Mouse (Mus musculus) forebrain, postnatal 0 days (tissue): ENCODE measurements around the gene Gm4353. TPM values are rescaled to one million over a fixed set of nuclear protein-coding genes. Genes with fewer than 3 reads are reported as not detected.
A peak's percentile ranks its signal among the peaks of the same experiment; 100 is the strongest.
"Not testable (repeated sequence)": the region's sequence is repeated elsewhere in the genome, so short reads cannot be mapped to it uniquely, and the experiment has no call there.

Source experiments
- ATAC-seq: fragments of 200-750 bp; cut with Nextera tagmentation; 2 replicates; pipeline ENCODE4 v1.8.0; 2017; ENCODE audit warnings: mild to moderate bottlenecking, moderate library complexity
- DNase-seq: peaks from one replicate; pipeline ENCODE4 v3.0.0-alpha.2; 2015
- H3K27ac ChIP-seq: fragments of 300-500 bp; sonication (generic); 2 replicates; pipeline ENCODE4 v1.5.1; 2014; ENCODE audit warnings: low read depth, mild to moderate bottlenecking, antibody characterized with exemption, low read length, moderate library complexity, mixed read lengths
- H3K27me3 ChIP-seq: fragments of 300-500 bp; sonication (generic); 2 replicates; pipeline ENCODE4 v1.6.1; 2014; ENCODE audit warnings: mild to moderate bottlenecking, low read length, mixed read lengths; ENCODE audit not compliant: insufficient read depth
- H3K36me3 ChIP-seq: fragments of 300-500 bp; sonication (generic); 2 replicates; pipeline ENCODE4 v1.6.1; 2014; ENCODE audit warnings: mild to moderate bottlenecking, moderate library complexity; ENCODE audit not compliant: insufficient read depth
- H3K4me1 ChIP-seq: fragments of 300-500 bp; sonication (generic); 2 replicates; pipeline ENCODE4 v1.6.1; 2014; ENCODE audit warnings: antibody characterized with exemption; ENCODE audit not compliant: insufficient read depth
- H3K4me2 ChIP-seq: fragments of 300-500 bp; sonication (generic); 2 replicates; pipeline ENCODE4 v1.6.1; 2014; ENCODE audit warnings: low read depth, mild to moderate bottlenecking, moderate library complexity
- H3K4me3 ChIP-seq: fragments of 300-500 bp; sonication (generic); 2 replicates; pipeline ENCODE4 v1.5.1; 2014; ENCODE audit warnings: low read depth, low read length, mixed read lengths
- H3K9ac ChIP-seq: fragments of 300-500 bp; sonication (generic); 2 replicates; pipeline ENCODE4 v1.6.1; 2014; ENCODE audit warnings: mild to moderate bottlenecking
- H3K9me3 ChIP-seq: fragments of 300-500 bp; sonication (generic); 2 replicates; pipeline ENCODE4 v1.6.1; 2016; ENCODE audit warnings: low read length
- CTCF ChIP-seq: sonication (generic); IDR thresholded peaks from 2 replicates; pipeline ENCODE4 v1.5.1; 2016; ENCODE audit warnings: antibody characterized with exemption, control low read depth, low read depth
- WGBS: fragments of 180-500 bp; shearing (Covaris S2); extraction: QIAGEN DNeasy Blood & Tissue Kit; methylation state at CpG from one replicate; pipeline ENCODE4 v1.1.7; 2014; 5-methylcytosine and 5-hydroxymethylcytosine counted together
- polyA plus RNA-seq: library from polyadenylated mRNA; unstranded; fragments of >200 nt; fragmentation: Nextera tagmentation; extraction: Ambion mirVana; gene quantifications from 2 replicates; pipeline ENCODE4 v1.2.1, GENCODE M21; 2015
- total RNA-seq: library from RNA; depleted of rRNA; stranded (reverse); fragments of >200 nt; gene quantifications from 2 replicates; pipeline ENCODE4 v1.2.3, GENCODE M21; 2014; rRNA removed

Gene Gm4353
- total RNA-seq (0.76 and 0.92 TPM in 2 replicates), polyA plus RNA-seq (0.31 and 0.53 TPM in 2 replicates)

DNA sequence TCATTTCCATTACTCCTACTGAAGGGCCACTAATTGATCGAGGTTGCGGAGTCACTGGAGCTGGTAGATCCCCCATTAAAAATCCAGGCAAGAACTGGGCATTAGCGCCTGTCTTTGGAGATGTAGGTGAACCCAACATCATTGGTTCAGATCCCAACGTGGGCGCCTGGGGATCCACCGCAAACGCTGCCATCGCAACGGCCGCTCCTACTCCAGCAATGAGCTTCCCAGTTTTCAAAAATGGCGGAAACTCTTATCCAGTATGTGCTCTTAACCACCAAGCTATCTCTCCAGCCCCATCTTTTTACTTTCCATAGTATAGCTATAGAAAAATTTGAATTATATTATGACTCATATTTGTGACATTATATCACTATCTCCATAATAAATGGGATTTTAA is at the start of gene Gm4353:
Gene Gm4353 (minus strand): TSS at position 270 of the 400 bp plus-strand sequence.
- H3K27me3 ChIP-seq, H3K4me2 ChIP-seq, H3K4me3 ChIP-seq, DNase-seq, H3K9me3 ChIP-seq, H3K9ac ChIP-seq, H3K4me1 ChIP-seq, H3K27ac ChIP-seq, ATAC-seq, H3K36me3 ChIP-seq: not testable (repeated sequence)
- 98% methylated on average over 11 of the region's 11 CpGs for WGBS

DNA sequence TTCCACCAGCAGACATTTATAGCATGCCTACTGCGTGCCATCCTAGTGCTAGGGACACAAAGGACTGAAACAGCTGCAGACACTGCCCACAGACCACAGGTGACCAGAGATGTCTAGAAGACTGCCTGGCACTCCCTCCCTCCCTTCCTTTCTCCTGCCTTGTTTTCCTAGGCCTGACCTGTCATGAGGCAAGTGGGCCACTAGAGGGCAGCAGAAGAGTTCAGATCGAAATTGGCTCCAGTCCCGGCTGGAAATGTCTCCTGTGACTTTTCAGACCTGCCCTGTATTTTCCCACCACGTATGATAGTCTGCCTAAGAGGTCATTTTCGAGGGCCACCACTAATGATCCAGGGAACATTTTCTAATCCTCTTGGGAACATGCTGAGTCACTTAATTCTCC is 47.6 kb upstream of the Gm4353 start:
- ATAC-seq: peak; percentile 60
- no peaks in the 10 kb centered on the region for H3K9me3 ChIP-seq
- H3K27me3 ChIP-seq: no peaks in the 10 kb centered on the region
- H3K4me2 ChIP-seq: no peak overlapping the region
- 3% methylated on average over 5 of the region's 5 CpGs for WGBS
- H3K36me3 ChIP-seq: no peaks in the 10 kb centered on the region
- peak; percentile 89 for DNase-seq
- peak overlapping the region; percentile 51; the same call in 1 of the 2 replicates for H3K27ac ChIP-seq
- peak overlapping the region; percentile 34 for H3K9ac ChIP-seq
- no peak overlapping the region for H3K4me3 ChIP-seq
- TF ChIP-seq CTCF: peak; percentile 96
- peaks cover 5% of the 10 kb centered on the region for H3K4me1 ChIP-seq

DNA sequence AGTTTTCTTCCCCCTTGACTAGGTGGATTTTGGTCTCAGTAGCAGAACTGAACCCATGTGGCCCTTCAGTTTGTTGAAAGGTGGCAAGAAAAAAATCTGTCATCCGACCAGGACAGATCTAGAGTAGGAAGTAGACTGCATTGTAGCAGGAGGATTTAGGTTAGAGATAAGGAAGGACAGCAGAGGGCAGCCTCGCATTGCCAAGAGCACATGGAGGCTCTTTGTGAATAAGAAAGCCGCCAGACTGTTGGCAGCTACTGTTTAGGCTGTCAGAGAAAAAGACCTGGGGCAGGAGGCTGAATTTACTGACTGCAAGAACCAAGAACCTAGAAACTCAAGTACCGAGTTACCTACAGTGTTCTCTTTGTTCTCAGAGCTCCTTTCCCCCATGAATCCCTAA is 47.0 kb upstream of the Gm4353 start:
- no peaks in the 10 kb centered on the region for H3K27me3 ChIP-seq
- ATAC-seq: peak; percentile 70

DNA sequence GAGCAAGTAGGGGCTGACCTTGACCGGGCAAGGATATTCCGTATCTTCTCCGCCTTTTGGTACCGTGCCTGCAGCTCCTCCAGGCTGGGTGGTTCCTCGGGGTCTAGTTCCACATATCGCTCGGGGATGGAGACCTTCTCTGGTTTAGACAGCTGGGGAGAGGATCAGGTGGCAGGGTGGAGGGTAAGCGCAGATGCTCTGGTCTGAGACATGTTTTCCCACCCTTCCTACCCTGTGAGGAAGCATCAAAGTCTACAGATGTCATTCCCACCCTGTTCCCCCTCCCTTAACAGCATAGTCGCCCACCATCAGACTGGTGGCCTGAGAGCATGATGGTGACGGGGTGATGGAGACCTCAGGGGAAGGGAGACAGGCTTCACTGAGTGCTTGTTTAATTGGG is 44.9 kb upstream of the Gm4353 start:
- H3K36me3 ChIP-seq: no peaks in the 10 kb centered on the region
- no peak for TF ChIP-seq CTCF
- 90% methylated on average over 10 of the region's 10 CpGs for WGBS

More for the DNA sequence above, 47.0 kb upstream of the Gm4353 start:
- no peak overlapping the region for H3K4me3 ChIP-seq
- peak; percentile 73 for DNase-seq
- 13% methylated on average over 4 of the region's 4 CpGs for WGBS
- TF ChIP-seq CTCF: peak; percentile 61
- peak overlapping the region; percentile 34 for H3K9ac ChIP-seq
- H3K36me3 ChIP-seq: no peaks in the 10 kb centered on the region
- no peaks in the 10 kb centered on the region for H3K9me3 ChIP-seq
- peaks cover 5% of the 10 kb centered on the region for H3K4me1 ChIP-seq
- H3K4me2 ChIP-seq: no peak overlapping the region
- peak overlapping the region; percentile 51; the same call in 1 of the 2 replicates for H3K27ac ChIP-seq

DNA sequence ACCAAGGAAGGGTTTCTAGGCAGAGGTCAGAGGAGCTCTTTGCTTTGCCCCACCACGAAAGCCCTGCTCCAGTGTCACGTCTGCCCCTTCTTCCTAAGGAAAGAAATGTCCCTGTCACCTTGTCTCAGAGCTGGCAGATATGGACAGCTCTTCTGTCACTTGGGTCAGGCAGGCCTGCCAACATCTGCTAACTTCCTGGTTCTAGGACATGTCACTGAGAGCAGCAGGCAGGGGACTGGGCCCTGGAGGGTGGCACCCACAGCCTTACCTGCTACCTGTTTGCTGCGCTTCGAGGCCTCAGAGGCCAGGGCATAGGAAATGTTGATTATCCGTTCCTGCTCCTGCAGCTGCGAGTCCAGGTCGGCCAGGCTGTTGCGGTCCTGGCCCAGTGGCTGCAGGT is 43.9 kb upstream of the Gm4353 start:
- 92% methylated on average over 8 of the region's 8 CpGs for WGBS
- no peak for TF ChIP-seq CTCF

More for the DNA sequence above, 44.9 kb upstream of the Gm4353 start:
- peaks cover 5% of the 10 kb centered on the region for H3K4me1 ChIP-seq
- no peaks in the 10 kb centered on the region for H3K9me3 ChIP-seq
- DNase-seq: no peak
- no peak for ATAC-seq
- H3K4me2 ChIP-seq: no peak overlapping the region
- no peak overlapping the region for H3K4me3 ChIP-seq
- H3K27me3 ChIP-seq: no peaks in the 10 kb centered on the region
- H3K27ac ChIP-seq: no peak overlapping the region
- no peak overlapping the region for H3K9ac ChIP-seq

DNA sequence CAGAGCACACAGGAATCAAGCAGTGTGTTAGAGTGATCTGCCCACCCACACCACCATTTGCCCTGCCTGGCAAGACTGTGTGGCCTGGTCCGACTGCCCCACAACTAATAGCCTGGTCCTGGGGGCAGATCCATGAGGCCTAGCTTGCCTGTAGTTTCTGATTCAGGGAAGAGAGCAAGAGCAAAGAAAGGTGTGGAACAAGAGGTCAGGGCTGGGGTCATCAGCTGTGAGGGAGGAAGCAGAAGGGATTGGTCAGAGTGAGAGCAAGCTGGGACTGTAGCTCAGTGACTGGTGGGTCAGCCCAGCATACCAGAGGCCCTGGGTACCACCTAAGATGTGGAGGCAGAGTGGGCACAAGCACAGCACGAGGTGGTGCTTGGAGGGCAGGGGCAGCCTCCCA is 42.6 kb upstream of the Gm4353 start:
- H3K9ac ChIP-seq: no peak overlapping the region
- H3K4me3 ChIP-seq: no peak overlapping the region
- DNase-seq (no peak), ATAC-seq (no peak)
- no peak for TF ChIP-seq CTCF
- peaks cover 16% of the 10 kb centered on the region for H3K4me1 ChIP-seq
- no peaks in the 10 kb centered on the region for H3K27me3 ChIP-seq
- 86% methylated on average over 2 of the region's 2 CpGs for WGBS
- no peak overlapping the region for H3K4me2 ChIP-seq
- no peaks in the 10 kb centered on the region for H3K9me3 ChIP-seq
- no peaks in the 10 kb centered on the region for H3K36me3 ChIP-seq
- H3K27ac ChIP-seq: no peak overlapping the region

More for the DNA sequence above, 43.9 kb upstream of the Gm4353 start:
- Histone ChIP-seq H3K27me3 (no peaks in the 10 kb centered on the region), H3K9me3 (no peaks in the 10 kb centered on the region), H3K9ac (no peak overlapping the region), H3K4me3 (no peak overlapping the region), H3K4me1 (peaks cover 9% of the 10 kb centered on the region), H3K27ac (no peak overlapping the region), H3K4me2 (no peak overlapping the region), H3K36me3 (no peaks in the 10 kb centered on the region)
- ATAC-seq: no peak
- no peak for DNase-seq

DNA sequence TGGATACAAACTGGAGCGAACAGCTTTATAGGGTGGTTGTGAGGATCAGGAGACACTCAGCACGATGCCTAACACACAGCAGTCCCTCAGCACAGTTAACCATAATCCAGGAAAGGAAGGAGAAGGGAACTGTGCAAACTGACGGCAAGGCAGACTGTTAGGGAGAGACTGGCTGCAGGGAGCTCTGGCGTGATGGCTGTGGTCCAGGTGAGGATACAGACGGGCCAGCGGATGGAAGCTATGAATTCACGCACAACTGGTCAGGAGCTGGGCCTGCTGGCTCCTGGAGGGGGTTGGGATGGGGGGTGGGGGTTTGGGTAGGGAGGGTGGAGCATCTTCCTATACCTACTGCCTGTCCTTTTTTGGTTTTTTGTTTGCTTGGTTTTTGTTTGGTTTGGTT is 41.2 kb upstream of the Gm4353 start:
- WGBS: 66% methylated on average over 7 of the region's 7 CpGs
- H3K27me3 ChIP-seq: no peaks in the 10 kb centered on the region
- H3K36me3 ChIP-seq: no peaks in the 10 kb centered on the region
- TF ChIP-seq CTCF: no peak
- no peak overlapping the region for H3K27ac ChIP-seq
- ATAC-seq (no peak), DNase-seq (no peak)
- no peak overlapping the region for H3K4me2 ChIP-seq
- no peak overlapping the region for H3K9ac ChIP-seq
- no peaks in the 10 kb centered on the region for H3K9me3 ChIP-seq
- H3K4me1 ChIP-seq: peaks cover 10% of the 10 kb centered on the region; the same call in 1 of the 2 replicates
- H3K4me3 ChIP-seq: no peak overlapping the region
